Mouse (Mus musculus) limb, embryonic 14.5 days (tissue): ENCODE results near the gene Ushbp1. TPM values are rescaled to one million over a fixed set of nuclear protein-coding genes. Genes with fewer than 3 reads are reported as not detected.

ENCODE experiments used
- ATAC-seq: fragments of 200-750 bp; cut with Nextera tagmentation; 2 replicates; pipeline ENCODE4 v1.8.0; 2017; ENCODE audit warnings: low read depth, moderate number of reproducible peaks, moderate TSS enrichment; ENCODE audit not compliant: low FRiP score
- DNase-seq: peaks from one replicate; pipeline ENCODE4 v3.0.0-alpha.2; 2015; ENCODE audit warnings: low spot score
- H3K27ac ChIP-seq: fragments of 300-500 bp; sonication (generic); replicated peaks from 2 replicates; pipeline ENCODE4 v1.5.1; 2014; ENCODE audit warnings: low read depth, mild to moderate bottlenecking, low read length, moderate library complexity, mixed read lengths
- H3K27me3 ChIP-seq: fragments of 300-500 bp; sonication (generic); 2 replicates; pipeline ENCODE4 v1.6.1; 2014; ENCODE audit warnings: low read length, mixed read lengths; ENCODE audit not compliant: control insufficient read depth, insufficient read depth
- H3K36me3 ChIP-seq: fragments of 300-500 bp; sonication (generic); 2 replicates; pipeline ENCODE4 v1.6.1; 2014; ENCODE audit warnings: mild to moderate bottlenecking, low read length, moderate library complexity, mixed read lengths; ENCODE audit not compliant: control insufficient read depth, insufficient read depth
- H3K4me1 ChIP-seq: fragments of 300-500 bp; sonication (generic); 2 replicates; pipeline ENCODE4 v1.6.1; 2014; ENCODE audit warnings: antibody characterized with exemption, low read length, mixed read lengths; ENCODE audit not compliant: control insufficient read depth, insufficient read depth
- H3K4me2 ChIP-seq: fragments of 300-500 bp; sonication (generic); replicated peaks from 2 replicates; pipeline ENCODE4 v1.6.1; 2014; ENCODE audit warnings: low read depth, mild to moderate bottlenecking, low read length, moderate library complexity; ENCODE audit not compliant: severe bottlenecking
- H3K4me3 ChIP-seq: fragments of 300-500 bp; sonication (generic); replicated peaks from 2 replicates; pipeline ENCODE4 v1.5.1; 2014; ENCODE audit warnings: low read length
- H3K9ac ChIP-seq: fragments of 300-500 bp; sonication (generic); 2 replicates; pipeline ENCODE4 v1.6.1; 2014; ENCODE audit warnings: mild to moderate bottlenecking, low read depth, low read length, moderate library complexity; ENCODE audit not compliant: severe bottlenecking
- H3K9me3 ChIP-seq: fragments of 300-500 bp; sonication (generic); 2 replicates; pipeline ENCODE4 v1.6.1; 2016; ENCODE audit warnings: low read length; ENCODE audit not compliant: control insufficient read depth
- POLR2A ChIP-seq: fragments of 200-500 bp; IDR thresholded peaks from 2 replicates; pipeline ENCODE4 v1.8.0; 2012; ENCODE audit warnings: inconsistent platforms, mild to moderate bottlenecking, moderate library complexity, borderline replicate concordance; ENCODE audit not compliant: insufficient read depth, insufficient read length; ENCODE audit errors: extremely low read depth
- WGBS: fragments of 180-500 bp; shearing (Covaris S2); extraction: QIAGEN DNeasy Blood & Tissue Kit; methylation state at CpG from one replicate; pipeline ENCODE4 v1.1.7; 2014; 5-methylcytosine and 5-hydroxymethylcytosine counted together
- polyA plus RNA-seq, 2 experiments: library from polyadenylated mRNA; depleted of rRNA in 1 of 2; stranded (reverse) in 1 of 2; unstranded in 1 of 2; fragments of >200 nt; fragmentation: Nextera tagmentation in 1 of 2; extraction: Ambion mirVana in 1 of 2; gene quantifications; 2 replicates each; pipeline versions ENCODE4 v1.2.1 to v1.2.3; 2012 to 2014

Gene Ushbp1
- polyA plus RNA-seq, 2 experiments = 7.6 to 15.7 TPM

- H3K27me3 ChIP-seq = no peaks in the 10 kb centered on the region
- H3K9ac ChIP-seq = peak overlapping the region; percentile 77
- ATAC-seq (no peak), DNase-seq (no peak)
- H3K36me3 ChIP-seq = peaks cover 11% of the 10 kb centered on the region
- H3K27ac ChIP-seq = no peak overlapping the region
- H3K9me3 ChIP-seq = no peaks in the 10 kb centered on the region
- peak overlapping the region; percentile 99 for H3K4me2 ChIP-seq
- peaks cover 35% of the 10 kb centered on the region for H3K4me1 ChIP-seq
- TF ChIP-seq POLR2A = no peak
- 2% methylated on average over 59 of the region's 72 CpGs for WGBS
- peak overlapping the region; percentile 84 for H3K4me3 ChIP-seq
These were observed 15.1 kb downstream of the Ushbp1 start for GRCm38 (mm10) chr8:71380178-71381171.

GRCm38 (mm10) chr8:71379512-71380075 is 16.0 kb downstream of the Ushbp1 start:
- peaks cover 17% of the 10 kb centered on the region for H3K36me3 ChIP-seq
- 49% methylated on average over 3 of the region's 3 CpGs for WGBS
- ATAC-seq = no peak

GRCm38 (mm10) chr8:71379008-71379407 is 16.6 kb downstream of the Ushbp1 start:
- 75% methylated on average over 4 of the region's 4 CpGs for WGBS
- ATAC-seq (no peak), DNase-seq (no peak)
- Histone ChIP-seq H3K36me3 (peaks cover 23% of the 10 kb centered on the region), H3K27ac (no peak overlapping the region), H3K4me3 (no peak overlapping the region), H3K4me1 (peaks cover 35% of the 10 kb centered on the region), H3K9ac (no peak overlapping the region), H3K9me3 (no peaks in the 10 kb centered on the region), H3K4me2 (no peak overlapping the region), H3K27me3 (no peaks in the 10 kb centered on the region)
- TF ChIP-seq POLR2A = no peak

More at GRCm38 (mm10) chr8:71379512-71380075, 16.0 kb downstream of the Ushbp1 start:
- no peak overlapping the region for H3K27ac ChIP-seq
- DNase-seq = no peak
- H3K27me3 ChIP-seq = no peaks in the 10 kb centered on the region
- H3K4me1 ChIP-seq = peaks cover 35% of the 10 kb centered on the region
- no peak for TF ChIP-seq POLR2A
- peak overlapping the region; percentile 99 for H3K4me2 ChIP-seq
- peak overlapping the region; percentile 84 for H3K4me3 ChIP-seq
- H3K9me3 ChIP-seq = no peaks in the 10 kb centered on the region
- peak overlapping the region; percentile 77 for H3K9ac ChIP-seq

GRCm38 (mm10) chr8:71376423-71377030 is 19.1 kb downstream of the Ushbp1 start:
- no peak for TF ChIP-seq POLR2A
- WGBS = 42% methylated on average over 8 of the region's 8 CpGs
- peaks cover 28% of the 10 kb centered on the region for H3K4me1 ChIP-seq

More at GRCm38 (mm10) chr8:71376423-71377030, 19.1 kb downstream of the Ushbp1 start:
- no peaks in the 10 kb centered on the region for H3K27me3 ChIP-seq
- peak overlapping the region; percentile 43 for H3K9ac ChIP-seq
- peak overlapping the region; percentile 65 for H3K4me2 ChIP-seq
- ATAC-seq (no peak), DNase-seq (no peak)
- no peak overlapping the region for H3K27ac ChIP-seq
- H3K9me3 ChIP-seq = no peaks in the 10 kb centered on the region
- H3K36me3 ChIP-seq = peaks cover 36% of the 10 kb centered on the region
- peak overlapping the region; percentile 34 for H3K4me3 ChIP-seq
